Mouse (Mus musculus): ENCODE measurements around the gene Rabep2.

Rabep2 gene

DNA sequence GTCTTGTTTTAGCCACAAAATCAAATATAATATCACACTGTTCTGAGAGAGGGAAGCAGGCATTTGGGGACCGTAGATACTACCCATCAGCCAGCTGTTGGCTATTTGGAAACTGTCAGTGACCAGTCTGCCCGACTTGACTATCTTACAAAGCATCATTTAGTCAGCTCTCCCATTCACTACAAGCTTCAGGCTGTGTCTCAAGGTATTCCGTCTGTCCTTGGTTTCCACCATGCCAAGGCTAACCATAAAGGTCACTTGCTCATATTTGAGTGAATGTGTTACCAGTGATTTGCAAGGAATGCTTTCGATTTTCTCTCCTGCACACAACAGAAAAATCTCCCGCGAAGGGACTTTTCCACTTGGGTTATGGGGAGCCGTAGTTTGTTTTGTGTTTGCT lies 6.2 kb downstream of the Rabep2 start:
- DNase-seq (ENCODE audit: low spot score), result no peak

GRCm38 (mm10) chr7:126435801-126436200 lies 7.2 kb downstream of the Rabep2 start:
- DNase-seq (ENCODE audit: low spot score), result no peak

DNA sequence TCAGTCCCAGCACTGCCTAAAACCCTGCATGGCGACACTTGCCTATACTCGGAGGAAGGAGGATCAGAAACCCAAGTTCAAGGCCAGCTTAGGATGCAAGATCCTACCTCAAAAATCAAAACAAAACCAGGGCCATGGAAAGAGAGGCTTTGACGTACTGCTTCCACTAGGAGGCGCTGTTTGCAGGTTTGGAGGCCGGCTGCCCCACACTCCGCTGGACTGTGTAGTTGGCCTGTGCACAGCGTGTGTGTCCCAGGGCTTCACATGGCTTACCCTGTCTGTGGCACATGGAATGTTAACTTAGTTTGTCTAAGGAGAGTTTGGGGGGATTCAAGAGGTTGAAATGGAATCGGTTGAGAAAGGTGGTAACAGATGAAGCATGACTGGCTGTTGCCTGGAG lies 8.3 kb downstream of the Rabep2 start:
- no peak for DNase-seq (ENCODE audit: low spot score)

DNA sequence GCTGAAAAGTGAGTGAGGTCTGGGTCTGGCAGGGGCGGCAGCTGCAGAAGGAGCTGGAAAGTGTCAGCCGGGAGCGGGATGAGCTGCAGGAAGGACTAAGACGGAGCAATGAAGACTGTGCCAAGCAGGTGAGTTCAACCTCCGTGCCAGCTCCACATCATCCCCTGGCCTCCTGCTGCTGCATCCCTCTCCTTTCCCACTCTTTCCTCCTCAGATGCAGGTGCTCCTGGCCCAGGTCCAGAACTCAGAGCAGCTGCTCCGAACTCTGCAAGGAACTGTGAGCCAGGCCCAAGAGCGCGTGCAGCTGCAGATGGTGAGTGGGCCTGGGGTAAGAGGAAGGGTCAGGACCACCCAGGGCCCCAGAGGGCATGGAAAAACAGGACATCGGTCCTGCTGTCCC lies 11.6 kb downstream of the Rabep2 start:
- DNase-seq (ENCODE audit: low spot score), result no peak

GRCm38 (mm10) chr7:126443997-126444396 lies 15.4 kb downstream of the Rabep2 start:
- DNase-seq (ENCODE audit: low spot score), result no peak

DNA sequence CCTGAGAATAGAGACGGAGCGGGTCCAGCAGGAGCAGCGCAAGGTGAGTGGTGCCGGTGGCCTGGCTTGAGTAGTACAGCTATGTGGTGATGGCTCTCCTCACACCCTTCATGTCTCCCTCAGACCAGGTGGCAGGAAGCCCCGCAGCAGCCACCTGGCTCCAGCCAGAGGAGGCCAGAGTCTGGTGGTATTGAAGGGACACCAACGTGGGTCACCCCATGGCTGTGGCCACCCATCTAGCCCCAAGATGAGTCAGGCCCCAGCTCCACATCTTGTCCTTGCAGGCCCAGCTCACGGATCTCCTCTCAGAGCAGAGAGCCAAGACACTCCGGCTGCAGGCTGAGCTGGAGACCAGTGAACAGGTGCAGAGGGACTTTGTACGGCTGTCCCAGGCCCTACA lies 16.0 kb downstream of the Rabep2 start:
- DNase-seq (ENCODE audit: low spot score), result no peak

DNA sequence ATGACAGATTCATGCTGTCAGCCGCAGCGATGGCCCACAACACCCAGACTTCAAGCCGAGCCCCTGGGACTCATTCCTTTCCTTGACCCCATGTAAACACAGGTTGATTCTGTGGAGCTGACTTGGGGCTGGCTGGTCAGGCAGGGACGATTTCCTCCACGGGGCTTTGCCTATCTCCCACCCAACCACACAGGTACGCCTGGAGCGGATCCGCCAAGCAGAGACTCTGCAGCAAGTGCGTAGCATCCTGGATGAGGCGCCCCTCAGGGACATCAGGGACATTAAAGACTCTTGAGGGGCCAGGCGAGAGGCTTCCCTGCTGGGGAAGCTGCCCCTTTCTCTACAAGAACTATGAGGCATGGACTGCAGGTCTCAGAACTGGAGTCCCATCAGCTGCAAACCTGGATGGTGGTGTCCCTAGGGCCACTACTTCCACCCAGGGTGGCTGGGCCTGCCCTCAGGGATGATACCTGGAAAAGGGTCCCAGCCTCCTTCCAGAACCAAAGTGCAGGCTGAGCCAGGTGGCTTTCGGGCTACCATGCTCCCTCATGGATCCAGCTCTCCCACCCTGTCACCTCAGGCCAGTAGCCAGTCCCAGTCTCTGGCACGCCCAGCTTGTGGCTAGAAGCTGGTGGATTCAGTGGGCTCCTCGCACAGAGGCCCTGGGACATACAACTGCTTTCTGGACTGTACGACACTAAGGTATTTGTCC lies 16.7 kb downstream of the Rabep2 start:
- no peak for DNase-seq (ENCODE audit: low spot score)

DNA sequence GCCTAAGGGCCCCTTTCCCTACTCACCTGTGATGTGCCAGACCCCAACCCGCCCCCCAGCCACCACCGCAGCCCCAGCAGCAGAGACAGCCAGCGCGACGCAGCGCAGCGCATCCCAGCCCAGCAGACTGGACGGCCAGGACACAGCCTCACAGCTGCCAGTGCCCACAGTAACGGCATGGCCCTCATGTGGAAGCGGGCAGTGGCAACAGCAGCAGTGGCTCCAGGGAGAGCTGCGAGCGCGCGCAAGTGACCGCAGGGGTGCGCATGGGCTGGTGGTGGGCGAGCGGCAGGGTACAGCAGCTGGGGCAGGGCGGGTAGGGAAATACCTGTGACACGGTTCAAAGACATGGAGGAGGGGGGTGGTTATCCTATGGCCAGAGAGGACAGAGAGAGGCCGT lies 17.7 kb downstream of the Rabep2 start:
- DNase-seq (ENCODE audit: low spot score), result no peak

DNA sequence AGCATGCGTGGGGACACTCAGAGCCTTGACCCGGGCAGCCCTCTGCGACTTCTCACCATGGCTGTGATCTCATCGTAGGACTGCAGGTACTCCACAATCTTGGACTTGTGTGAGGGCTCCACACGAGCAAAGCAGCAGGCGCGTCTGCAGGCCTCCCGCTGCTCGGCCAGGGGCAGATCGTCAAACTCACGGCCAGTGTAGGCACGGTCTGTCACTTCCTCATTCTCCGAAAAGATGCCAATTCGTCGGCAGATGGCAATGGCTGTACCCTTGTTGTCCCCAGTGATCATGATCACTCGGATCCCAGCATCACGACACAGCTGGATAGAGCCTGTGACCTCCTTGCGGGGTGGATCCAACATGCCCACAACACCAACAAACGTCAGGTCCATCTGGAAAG lies 19.9 kb downstream of the Rabep2 start:
- DNase-seq (ENCODE audit: low spot score), result no peak

GRCm38 (mm10) chr7:126449991-126450390 lies 21.4 kb downstream of the Rabep2 start:
- DNase-seq (ENCODE audit: low spot score), result no peak

DNA sequence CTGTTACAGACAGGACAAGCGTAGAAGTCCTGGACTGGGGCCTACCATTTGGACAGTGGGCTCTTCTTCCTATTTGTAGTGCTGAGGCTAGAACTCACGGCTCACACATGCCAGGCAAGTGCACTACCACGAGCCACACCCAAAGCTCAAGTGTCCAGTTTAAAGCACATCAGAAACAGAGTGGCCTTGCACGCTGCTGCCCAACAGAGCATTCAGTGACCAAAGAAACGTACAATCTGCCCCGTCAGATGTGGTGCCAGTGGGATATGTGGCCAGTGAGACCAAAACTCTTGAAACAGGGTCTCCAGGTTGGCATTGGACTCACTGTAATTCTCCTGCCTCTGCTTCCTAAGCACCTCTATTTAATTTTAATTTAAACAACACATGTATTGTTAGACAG lies 22.1 kb downstream of the Rabep2 start:
- DNase-seq (ENCODE audit: low spot score), result no peak

GRCm38 (mm10) chr7:126452244-126452643 lies 23.7 kb downstream of the Rabep2 start:
- no peak for DNase-seq (ENCODE audit: low spot score)

DNA sequence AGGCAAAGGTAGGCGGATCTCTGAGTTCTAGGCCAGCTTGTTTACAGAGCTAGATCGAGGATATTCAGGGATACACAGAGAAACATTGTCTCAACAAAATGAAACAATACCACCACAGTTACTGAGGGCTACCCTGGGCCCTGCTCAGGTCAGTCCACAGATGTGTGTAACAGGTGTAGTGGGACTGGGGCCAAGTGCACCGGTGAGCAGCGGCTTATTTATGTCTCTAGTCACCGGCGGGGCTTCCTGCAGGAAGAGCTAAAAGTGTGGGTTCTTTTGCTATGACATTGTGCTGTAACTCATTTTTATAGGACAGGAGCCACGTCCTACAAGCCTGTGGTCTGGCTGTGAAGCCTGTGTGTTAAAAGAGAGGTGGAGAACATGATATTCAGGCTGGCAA lies 25.3 kb downstream of the Rabep2 start:
- DNase-seq (ENCODE audit: low spot score), result no peak

GRCm38 (mm10) chr7:126455242-126455641 lies 26.7 kb downstream of the Rabep2 start:
- no peak for DNase-seq (ENCODE audit: low spot score)

DNA sequence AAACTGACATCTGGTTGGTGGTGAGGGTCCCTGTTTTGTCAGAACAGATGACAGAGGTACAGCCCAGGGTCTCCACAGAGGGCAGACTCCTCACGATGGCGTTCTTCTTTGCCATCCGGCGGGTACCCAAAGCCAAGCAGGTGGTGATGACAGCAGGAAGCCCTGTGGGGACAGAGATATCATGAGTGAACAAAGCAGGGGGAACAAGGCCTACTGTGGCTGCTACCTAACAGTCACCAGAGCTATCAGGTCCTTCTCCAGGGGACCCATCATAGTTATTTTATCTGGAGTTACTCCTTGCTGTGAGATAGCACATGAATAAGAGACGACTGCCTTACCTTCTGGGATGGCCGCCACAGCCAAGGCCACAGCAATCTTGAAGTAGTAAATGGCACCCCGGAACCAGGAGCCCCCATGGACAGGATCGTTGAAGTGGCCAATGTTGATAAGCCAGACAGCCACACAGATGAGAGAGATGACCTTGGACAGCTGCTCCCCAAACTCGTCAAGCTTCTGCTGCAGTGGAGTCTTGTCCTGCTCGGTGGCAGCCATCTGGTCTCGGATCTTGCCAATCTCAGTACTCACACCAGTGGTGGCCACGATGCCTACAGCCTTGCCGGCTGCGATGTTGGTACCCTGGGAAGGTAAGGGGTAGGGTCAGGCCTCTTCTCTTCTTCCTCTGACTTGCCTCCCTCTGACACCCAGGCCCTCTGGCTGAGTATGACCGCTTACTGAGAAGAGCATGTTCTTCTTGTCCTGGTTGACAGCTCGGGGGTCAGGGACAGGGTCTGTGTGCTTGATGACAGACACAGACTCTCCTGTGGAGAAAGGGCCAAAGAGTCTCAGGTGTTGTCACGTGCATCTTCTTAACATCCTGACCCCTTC lies 28.1 kb downstream of the Rabep2 start:
- no peak for DNase-seq (ENCODE audit: low spot score)

DNA sequence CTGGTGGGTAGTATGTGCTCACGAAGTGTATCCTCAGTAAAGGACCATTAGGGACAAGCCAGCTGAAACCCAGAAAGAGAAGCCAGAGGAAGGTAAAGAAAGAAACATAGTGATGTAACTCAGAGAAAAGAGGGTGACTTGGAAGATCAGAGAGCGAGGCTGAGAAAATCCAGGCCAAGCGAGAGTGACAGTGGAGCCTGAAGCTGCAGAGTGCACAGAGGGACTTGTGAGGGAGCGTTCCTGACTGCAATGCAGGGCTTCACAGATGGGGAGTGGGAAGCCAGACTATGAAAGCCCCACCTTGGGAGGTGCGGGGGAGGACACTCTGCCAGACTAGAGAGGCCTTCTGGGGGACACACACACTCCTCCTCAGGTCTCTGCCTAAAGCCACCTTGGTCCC lies 29.7 kb downstream of the Rabep2 start:
- no peak for DNase-seq (ENCODE audit: low spot score)

GRCm38 (mm10) chr7:126458844-126459618 lies 30.5 kb downstream of the Rabep2 start:
- DNase-seq (ENCODE audit: low spot score), result no peak

DNA sequence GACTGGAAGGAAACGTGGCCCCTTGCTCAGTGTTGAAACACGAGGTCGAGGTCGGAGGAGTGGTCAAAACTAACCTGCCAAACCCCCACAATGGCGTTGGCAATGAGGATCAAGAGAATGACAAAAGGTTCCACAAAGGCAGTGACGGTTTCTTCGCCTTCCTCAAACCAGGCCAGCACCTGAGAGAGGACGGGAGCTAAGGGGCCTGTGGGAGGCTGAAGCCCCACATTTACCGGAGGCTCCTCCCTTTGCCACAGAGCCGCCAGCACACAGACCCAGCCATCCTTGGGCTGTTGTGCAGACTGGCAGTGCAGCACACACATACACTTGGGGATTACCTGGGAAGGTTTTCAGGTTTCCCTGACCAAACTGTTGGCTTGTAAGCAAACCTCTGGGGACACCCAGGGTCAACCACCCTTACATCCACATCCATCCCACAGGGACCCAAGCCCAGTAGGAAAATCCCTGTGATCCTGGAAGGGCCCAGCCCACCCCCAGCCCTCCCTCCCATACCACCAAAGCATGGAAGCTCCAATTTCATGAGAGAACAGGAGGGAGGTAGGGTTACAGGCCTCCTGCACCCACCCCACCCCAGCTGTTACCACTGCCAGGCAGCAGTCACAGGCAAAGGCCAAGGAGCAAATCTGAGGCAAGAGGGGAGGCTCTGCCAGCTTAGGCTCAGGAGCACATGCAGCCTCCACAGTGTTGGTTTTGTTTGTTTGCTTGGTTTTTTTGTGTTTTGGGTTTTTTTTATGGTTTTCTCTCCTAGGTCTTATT lies 32.3 kb downstream of the Rabep2 start:
- no peak for DNase-seq (ENCODE audit: low spot score)

DNA sequence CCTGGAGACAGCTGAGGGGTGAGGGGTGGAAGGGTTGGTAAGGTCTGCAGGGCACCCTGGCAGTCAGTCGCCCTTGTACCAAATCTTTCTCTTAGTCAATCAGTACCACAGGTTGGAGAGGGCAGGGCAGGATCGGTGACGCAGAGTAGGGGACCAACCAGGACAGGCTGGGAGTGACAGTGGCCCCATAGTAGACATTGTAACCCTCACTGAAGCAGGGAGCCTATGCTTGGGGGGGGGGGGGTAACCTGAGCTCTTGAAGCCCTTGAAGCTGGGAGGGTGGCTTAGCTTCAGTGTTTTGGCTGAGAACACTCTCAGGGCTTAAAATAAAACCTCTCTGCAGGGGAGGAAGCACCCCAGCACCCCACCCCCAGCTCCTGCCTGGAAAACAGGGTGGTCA lies 33.1 kb downstream of the Rabep2 start:
- DNase-seq (ENCODE audit: low spot score), result no peak

DNA sequence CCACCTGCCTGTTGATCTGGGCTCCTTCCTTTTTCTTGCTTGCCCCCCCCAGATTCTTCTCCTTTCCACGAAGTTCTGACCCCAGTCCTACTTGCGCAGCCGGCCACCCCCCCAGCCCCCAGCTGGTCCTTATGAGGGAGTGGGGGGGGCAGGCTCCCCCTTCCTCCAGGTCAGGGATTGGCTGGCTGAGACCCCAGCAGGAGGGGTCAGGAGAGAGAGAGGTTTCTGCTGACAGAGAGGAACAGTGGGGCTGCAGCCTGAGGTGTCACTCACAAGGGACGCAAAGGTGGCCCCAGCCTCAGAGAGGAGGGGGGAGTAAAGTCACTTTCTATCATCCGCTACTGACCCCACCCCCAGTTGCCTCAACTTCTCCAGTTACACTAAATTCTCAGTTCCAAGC lies 34.4 kb downstream of the Rabep2 start, which contains the start of gene Atp2a1:
Atp2a1 (minus strand) TSS at position 105 of the 400 bp plus-strand sequence.
- DNase-seq (ENCODE audit: low spot score), result no peak

GRCm38 (mm10) chr7:126463547-126463946 lies 35.0 kb downstream of the Rabep2 start:
- DNase-seq (ENCODE audit: low spot score), result no peak

GRCm38 (mm10) chr7:126464121-126464520 lies 35.6 kb downstream of the Rabep2 start:
- DNase-seq (ENCODE audit: low spot score), result no peak

Measured in left cerebral cortex, adult 11 months (tissue).